Mouse (Mus musculus) ES-CJ7 (cell line): ENCODE data around the gene Krt17.
A peak's percentile ranks its signal among the peaks of the same experiment; 100 is the strongest.
"Not testable (repeated sequence)": the region's sequence is repeated elsewhere in the genome, so short reads cannot be mapped to it uniquely, and the experiment has no call there.

Experiments used
- DNase-seq: peaks from one replicate; pipeline ENCODE4 v3.0.0; 2011; ENCODE audit warnings: low read depth, low spot score

The Krt17 gene

DNA sequence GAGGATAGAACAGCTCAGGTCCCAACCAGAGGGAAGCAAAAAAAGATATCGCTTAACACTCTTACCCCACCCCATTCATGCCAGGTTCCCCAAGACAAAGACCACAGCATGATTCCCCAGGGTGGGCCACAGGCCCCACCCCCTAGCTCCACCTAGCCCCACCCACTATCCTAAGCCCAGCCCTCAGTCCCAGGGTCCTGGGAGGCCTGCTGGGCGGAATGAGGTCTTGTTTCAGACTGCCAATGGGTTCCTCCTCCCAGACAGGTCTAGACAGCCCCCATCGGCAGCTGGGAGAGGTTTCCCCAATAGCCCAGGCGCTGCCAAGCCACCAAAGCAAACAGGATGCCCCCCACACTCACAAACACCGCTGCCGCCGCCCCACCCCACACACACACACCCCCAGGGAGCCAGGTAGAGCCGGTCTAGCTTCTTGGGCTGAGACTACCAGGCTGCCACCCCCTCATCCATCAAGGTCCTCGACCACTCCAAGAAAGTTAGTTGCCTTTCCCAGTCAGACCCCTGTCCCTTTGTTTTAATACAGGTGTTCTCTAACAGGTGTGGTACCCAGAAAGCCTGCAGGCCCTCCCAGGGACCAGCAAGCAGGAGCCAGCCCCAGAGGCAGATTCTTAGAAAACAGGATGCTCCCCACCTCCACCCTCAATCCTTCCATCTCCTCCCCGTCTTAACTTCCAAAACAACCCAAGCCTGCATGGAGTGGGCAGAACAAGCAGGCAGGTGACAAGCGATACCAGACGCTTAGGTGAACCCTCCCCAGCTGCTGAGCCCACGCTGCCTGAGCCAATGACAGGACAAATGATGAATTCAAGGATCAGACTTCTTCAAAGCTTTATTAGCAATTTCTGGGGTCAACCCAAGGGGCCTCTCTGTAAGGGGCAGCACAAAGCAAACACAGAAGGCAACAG lies 1.5 kb upstream of the Krt17 start:
- DNase-seq: peak; percentile 87

DNA sequence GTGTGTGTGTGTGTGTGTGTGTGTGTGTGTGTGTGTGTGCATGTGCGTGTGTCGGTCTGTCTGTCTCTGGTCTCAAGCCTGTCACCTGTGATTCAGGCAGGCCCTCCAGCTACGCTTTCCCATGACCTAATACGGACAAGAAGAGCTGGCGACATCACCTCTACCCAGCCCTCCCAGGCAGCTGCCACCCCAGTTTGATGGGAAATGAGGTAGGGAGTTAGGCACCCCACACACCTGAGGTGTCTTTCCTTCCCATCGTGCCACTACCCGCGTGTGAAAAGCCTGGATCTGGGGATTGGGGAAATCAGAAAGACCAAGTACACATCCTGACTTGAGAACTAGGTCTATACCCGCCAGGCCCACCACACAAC lies 391 bp upstream of the Krt17 start:
- DNase-seq: no peak

DNA sequence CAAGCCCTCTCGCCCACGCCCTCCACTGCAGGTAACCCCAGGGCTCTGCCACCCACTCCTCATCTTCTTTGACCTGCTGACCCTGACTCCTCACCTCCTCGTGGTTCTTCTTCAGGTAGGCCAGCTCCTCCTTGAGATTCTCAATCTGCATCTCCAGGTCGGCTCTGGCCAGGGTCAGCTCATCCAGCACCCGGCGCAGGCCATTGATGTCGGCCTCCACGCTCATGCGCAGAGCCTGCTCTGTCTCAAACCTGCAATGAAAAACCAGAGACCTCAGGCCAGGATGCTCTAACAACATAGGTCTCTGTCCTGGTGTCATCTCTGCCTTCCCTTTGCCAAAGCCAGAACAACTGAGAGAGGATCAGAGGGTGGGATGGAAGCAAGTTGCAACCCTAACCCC lies 1.8 kb downstream of the Krt17 start:
- no peak for DNase-seq

DNA sequence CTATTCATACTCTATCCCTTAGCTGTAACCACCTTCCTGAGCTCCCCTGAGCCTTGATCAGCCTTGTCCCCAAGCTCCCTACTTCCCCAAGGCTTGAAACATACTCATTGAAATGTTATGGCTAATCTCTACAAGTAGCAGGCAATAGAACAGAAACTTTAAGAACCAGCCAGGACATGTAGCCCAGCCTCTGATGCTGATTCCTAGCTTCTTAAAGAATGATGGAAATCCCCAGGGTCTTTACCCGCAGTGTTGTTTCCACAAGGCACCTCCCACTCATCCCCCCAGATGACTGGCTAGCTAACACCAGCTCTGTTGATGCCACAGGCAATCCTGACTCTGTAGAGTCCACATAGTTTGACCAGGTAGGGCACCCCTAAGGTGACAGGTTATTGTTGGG lies 2.9 kb downstream of the Krt17 start:
- DNase-seq: no peak

DNA sequence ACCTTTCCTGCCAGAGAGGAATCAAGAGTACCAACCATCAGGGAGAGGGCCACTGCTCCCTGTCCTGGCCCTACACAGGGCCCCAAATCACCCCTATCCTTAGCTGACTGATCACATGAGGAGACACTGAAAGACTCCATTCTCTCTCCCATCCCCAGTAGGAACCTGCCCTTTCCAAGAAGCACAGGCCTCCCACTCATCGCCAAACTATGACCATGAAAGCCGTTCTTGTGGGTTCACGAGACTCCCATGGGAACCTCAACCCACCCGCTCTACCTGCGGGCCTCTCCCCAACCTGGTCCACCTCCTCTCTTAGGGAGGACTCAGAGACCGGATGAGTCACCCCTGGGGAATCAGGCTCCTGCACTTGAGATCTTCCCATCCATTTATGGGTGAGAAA lies 5.3 kb downstream of the Krt17 start:
- no peak for DNase-seq

DNA sequence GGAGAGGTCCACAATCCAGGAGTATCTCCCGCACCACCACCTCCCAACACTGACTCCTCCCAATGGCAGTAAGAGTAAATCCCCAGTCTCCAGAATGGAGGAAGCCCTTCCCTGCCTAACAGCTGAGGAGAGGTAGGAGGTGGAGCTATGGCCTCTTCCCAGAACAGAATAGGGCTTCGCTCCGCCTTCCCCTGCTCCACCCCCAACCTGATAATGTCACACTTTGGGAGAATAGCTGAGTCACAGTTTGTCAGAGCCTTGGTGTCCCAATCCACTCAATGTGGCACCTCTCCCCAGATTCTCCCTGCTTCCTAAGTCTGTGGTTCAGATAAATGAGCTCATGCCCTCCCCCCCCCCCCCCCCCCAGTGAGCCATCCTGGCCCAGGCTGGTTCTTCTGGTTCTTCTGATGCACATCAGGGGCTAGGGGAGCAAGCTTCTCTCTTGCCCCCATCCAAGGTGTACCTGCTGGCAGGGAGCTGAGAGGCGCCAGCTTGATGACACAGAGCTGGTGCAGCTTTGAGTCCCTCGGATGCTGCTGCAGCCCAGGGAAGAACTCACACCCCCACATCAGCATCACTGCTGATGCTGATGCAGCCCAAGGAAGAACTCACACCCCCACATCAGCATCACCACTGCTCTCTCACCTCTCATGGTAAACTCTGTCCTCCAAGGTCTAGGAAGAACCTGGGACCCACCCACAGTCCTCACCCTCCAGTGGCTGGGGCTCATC lies 6.3 kb downstream of the Krt17 start:
- peak; percentile 64 for DNase-seq

DNA sequence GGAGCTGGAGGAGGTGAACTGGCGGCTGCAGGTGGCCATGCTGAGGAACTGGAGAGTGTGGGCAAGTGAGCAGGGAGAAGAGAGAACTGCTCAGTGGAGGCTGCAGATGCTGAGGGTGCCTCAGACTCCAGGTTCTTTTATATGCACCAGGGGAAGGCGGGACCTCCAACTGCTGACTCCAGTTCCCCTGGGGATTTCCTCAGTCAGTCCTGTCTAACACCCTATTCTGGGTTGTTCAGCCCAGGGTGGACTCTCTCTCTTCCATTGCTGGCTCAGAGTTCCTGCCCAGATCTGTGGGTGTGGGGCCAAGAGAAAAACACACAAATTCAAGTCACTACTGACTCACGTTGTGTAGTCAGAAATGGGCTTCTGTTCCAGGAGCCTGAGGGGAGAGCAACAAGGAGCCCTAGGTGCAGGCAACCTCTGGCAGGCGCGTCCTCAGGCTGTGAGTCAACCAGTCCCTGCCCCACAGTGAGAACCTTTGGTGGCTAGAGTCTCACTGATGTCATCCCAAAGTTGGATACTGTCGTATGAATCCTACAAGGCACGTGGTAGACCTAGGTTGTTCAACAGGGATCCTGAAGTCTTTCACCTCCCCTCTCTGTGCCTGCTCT lies 11.9 kb downstream of the Krt17 start, which contains the start of gene Krt16:
Gene Krt16 (minus strand): TSS at position 51 of the 614 bp plus-strand sequence.
- DNase-seq: no peak

DNA sequence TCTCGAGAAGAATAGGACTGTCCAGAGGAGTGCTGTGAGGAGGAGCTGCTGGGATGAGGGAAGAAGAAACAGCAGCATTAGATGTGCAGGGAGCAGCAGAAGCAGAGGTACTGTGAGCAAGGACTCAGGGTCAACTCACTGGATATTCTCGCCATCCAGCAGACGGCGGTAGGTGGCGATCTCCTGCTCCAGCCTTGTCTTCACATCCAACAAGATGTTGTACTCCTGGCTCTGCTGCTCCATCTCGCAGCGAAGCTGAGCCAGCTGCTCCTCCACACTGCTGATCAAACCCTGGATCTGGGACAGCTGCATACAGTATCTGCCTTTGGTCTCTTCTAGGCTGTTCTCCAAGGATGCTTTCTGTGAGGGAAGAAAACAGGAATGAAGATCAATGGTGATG lies 14.4 kb downstream of the Krt17 start:
- not testable (repeated sequence) for DNase-seq

DNA sequence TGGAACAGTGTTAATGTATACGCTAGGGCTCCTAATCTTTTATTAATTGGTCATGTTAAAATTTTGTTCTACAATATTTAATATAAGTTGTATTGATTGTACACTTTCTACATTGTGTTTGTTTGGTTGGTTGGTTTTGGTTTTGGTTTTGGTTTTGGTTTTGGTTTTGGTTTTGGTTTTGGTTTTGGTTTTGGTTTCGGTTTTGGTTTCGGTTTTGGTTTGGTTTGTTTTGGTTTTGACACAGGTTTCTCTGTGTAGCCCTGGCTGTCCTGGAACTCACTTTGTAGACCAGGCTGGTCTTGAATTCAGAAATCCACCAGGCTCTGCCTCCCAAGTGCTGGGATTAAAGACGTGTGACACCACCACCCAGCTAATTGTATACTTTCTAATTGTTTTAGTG lies 20.6 kb downstream of the Krt17 start:
- not testable (repeated sequence) for DNase-seq

DNA sequence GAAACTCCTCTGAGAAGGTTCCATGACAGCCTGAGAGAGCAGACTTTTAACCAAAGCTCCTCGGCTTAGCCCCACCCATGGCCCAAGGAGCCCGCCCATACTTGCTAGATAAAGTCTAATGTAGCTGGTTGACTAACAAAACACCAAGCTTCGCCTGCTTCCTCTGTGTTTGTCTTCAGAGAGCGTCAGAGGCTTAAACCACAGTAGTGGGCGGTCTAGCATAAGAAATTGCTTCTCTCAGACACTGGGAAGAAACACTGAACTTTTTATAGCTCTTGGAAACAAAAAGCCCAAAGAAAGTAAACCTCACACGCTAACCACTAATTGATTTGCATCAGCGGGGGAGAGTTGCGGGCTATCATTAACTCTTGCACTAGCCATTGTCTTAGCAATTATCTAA lies 39.1 kb downstream of the Krt17 start:
- peak; percentile 31 for DNase-seq

DNA sequence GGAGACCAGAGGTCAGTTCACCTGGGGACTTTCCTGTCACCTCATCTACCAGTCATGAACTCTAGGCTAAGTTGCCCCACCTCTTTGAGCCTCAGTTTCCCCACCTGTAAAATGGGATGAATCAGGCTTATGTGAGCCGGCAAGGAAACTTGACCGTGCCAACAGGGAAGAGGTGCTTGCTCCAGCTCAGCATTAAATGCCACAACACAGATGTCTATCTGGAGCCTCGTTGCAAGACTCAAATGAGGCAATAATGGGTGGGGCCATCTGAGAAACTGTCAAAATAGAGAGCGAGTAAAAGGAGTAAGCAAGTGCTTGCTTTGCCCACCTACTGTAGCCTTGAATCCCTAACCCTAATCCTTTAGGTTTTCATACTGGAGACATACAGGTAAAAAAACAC lies 41.5 kb downstream of the Krt17 start:
- no peak for DNase-seq

DNA sequence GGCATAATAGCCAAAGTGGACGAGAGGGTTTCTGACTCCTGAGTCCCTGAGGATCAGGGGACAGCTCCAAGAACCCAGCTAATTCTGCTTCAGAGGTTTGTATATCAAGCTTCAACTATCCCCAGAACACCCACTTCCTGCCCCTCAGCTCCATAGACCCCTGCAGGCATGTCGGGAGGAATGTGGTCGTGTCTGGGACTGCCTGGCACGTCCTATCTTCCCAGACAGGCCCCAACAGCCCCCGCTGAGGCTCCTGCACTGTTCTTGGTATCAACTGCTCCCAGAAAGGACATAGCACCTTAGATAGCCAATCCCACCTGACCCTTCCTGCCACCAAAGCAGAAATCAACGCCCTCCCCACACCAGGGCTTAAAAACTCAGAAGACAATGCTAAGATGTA lies 52.3 kb downstream of the Krt17 start:
- DNase-seq: no peak

DNA sequence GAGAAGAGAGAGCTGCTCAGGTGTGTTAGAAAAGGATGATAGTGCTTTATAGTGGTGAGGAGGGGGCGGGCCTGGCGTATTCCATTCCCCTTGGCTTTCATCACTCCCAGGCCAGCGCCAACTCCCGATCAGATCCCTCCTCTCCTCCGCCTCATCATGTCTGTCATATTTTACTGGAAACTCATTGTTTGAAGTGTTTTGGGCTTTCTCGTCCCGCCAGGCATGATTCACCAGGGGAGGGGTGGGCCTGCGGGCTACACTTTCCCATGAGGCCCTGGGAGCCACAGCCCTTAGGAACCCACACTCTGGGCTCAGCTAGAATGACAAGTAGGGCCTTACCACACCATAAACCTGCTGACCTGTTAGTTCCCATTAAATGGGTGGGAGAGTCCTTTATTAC lies 53.3 kb downstream of the Krt17 start, which contains the start of gene Krt14:
Gene Krt14 (minus strand): TSS at position 51 of the 400 bp plus-strand sequence.
- no peak for DNase-seq
